Mouse (Mus musculus) skeletal muscle tissue, adult 2 months (tissue): ENCODE data around the gene Nckap1l.
A peak's percentile ranks its signal among the peaks of the same experiment; 100 is the strongest.

Source experiments
- DNase-seq: peaks from one replicate; pipeline ENCODE4 v3.0.0-alpha.2; 2012; ENCODE audit warnings: low read depth, low spot score

Gene Nckap1l

GRCm38 (mm10) chr15:103537822-103538213 lies 84.2 kb downstream of the Nckap1l start, which contains the start of gene Ppp1r1a:
Gene Ppp1r1a (minus strand): TSS chr15:103538003.
- DNase-seq = peak; percentile 27

DNA sequence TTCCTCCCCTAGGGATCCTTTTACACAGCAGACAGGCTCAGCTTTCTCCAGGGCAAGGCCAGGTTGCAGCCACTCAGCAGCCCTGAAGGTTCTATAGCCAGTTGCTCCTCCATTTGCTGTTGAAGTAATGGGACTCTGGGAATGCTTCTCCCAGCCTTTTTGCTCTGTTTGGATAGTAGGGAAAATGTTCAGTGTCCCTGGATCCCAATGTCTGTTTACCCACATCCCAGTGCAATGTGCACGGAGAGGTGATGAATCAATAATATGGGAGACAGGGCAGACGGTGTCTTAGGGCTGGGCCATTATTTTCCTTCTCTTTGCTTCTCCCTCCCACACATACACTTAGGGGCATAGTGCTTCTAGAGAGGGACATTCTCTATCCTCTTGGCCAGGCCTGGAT lies 85.7 kb downstream of the Nckap1l start:
- no peak for DNase-seq

- DNase-seq = no peak
These were observed 87.1 kb downstream of the Nckap1l start for GRCm38 (mm10) chr15:103540646-103541045.

DNA sequence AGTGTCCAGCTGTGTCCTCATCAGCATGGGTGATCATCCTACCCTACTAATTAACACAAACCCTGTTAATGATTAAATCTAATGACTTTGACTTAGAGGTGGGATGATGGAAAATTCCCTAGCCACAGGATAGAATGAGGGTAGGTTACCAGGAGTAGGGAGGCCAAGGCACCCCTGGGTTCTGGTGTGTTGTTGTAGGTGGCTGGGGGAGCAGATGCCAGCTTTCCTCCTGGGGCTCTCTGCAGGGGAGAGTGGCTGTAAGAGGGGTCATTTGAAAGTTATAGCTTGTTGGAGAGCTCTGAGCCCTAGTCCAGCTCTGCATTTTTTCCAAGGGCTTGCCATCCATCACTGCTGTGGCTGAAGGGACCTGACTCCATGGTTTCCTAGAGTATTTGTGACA lies 88.9 kb downstream of the Nckap1l start:
- DNase-seq = no peak

DNA sequence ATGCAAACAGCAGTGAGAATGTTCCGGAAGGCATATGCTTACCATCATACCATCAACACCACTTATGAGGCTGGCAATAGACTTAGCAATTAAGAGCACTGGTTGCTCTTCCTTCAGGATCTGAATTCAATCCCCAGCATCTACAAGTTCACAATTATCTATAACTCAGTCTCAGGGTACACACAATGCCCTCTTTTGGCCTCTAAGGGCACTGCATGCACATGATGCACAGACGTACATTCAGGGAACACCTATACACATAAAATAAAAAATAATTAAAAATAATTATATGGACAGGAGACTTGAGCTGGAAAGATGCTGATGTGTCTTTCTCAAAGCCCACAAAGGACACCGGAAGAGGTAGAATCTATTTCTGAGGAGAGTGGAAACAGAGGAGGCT lies 94.4 kb downstream of the Nckap1l start:
- DNase-seq = no peak
